Mouse (Mus musculus) embryo, embryonic 11 days (tissue): ENCODE measurements around the gene Cntfr.

Source experiments
- DNase-seq: peaks from one replicate; pipeline ENCODE4 v3.0.0-alpha.2; 2015

Gene Cntfr

DNA sequence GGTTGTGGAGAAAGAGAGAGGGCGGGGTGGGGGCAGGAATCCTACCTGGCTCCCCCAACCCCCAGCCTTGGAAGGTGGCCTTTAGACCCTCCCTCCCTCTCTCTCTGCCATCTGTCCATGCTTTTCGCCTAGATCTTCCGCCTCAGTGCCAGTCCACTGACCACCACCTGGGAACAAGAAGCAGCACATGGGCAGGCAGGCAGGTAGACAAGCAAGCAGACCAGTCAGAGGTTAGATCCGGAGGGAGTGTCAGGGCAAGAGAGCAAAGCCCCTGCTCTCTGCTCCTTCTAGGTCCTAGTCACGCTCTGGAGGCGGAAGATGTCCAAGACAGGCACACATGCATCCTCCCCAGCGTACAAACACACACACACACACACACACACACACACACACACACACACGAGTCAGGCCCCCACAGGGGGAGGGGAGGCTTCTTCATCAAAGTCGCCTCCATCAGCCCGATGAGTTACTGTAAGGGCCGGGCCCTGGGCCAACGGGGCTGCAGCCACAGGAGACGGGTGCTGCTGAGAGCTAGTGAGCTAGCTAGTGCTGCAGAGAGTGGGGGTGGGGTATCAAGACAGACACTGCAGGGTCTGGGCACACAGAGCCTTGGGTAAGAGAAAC is 19.8 kb downstream of the Cntfr start:
- peak; percentile 44 for DNase-seq

DNA sequence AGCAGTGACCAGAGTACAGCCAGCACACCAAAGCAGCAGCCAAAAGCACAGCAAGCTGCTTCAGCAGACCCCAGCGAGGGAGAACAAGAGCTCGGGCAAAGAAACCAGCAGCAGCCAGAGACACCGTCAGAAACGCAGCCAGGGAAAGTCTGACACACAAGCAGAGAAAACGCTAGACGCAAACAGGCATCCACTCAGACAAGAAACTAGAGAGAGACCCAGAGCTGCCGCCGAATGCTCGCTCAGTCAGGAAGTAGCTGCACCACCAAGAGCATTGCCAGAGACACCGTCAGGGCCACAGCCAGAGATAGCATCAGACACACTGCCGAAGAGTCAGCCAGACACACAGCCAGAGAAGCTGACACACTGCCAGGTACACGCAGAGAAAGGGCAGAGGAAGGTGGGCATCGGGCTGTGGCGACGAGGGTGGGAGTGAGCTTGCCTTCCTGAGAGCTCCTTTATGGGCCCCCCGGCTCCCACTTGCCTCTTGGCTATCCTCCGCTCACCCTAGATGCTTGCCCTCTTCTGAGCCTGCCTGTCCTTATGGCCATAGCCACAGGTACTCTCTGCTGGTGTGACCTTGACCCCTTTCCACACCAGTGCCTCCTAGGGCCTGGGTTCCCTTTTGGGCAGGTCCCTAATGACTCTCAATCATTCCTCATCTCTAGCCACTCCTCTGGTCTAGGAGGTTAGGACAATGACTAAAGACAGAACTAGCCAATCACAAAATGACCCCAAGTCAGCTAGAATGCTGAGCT is 20.5 kb downstream of the Cntfr start:
- no peak for DNase-seq

DNA sequence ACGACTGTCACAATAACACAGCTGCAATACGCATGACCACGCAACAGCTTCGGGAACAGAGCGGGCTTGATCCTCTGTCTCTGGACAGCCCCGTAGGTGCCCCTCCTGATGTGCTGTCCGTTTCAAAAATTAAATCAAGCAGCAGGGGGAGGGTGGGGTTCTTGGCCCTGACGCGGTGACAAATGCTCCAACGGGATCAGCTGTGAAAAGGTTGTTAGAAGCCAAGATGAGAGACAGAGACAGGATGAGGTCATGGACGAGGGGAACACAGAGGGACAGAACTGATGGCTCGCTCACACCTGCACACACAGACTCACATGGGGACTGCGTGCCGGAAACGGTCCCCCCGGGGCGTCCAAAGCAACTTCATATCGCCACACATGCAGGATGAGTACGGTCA is 23.7 kb downstream of the Cntfr start:
- DNase-seq = no peak

DNA sequence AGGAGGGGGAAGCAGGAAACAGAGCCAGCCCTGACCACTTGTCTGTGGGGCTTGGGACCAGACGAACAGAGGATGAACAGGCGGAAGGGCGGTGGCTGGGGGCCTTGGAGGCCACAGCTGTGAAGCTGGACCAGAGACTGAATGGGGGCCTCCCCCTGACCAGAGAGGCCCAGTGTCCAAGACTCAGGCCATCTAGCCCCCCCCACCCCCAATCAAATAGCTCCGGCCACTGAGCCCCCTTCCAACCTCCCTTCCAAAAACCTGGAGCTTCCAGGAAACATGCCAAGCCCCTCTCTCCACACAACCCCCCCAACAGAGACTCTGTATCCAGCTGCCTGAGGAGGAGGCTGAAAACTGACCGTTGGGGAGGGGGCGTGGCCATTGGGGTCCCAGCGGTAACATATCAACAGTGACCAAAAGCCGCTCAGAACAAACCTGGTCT is 24.3 kb downstream of the Cntfr start:
- no peak for DNase-seq

DNA sequence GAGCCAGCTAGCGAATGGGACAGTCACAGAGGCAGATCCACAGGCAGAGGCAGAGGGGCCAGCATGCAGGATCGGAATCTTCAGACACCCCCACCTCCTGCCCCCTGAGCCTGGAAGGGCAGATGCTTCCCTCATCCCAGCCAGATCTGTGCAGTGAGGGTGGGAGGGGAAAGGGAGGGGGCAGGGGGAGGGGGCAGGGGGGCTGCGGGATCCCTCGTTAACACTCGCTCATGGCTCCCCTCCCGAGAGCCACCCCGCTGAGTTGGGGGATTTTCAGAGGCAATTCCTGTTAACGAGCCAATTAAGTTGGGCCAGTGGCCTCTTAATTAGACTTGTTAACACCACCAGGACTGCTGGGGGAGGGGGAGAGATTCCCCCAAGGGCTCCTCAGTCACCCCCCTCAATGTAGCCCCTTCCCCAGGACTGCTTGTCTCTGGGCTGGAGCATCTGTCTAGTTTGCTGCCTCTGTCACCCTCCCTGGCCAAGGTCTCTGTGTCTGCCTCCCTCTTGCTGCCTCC is 24.9 kb downstream of the Cntfr start:
- DNase-seq = peak; percentile 62

DNA sequence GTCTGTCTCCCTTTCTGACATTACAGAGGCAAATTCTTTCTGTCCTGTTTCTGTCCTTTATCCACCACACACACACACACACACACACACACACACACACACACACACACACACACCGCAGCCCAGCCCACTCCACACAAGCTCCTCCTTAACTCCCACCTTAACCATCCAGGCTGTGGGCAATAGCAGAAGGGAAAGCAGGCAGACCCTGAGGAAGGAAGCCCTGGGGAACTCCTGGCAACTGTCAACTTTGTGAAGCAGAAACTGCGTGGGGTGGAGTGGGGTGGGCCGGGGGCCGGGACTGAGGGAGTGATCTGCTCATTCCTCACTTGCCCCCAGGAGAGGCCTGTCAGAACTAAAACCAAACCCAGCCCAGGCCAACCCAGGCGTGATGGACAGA is 25.4 kb downstream of the Cntfr start:
- DNase-seq = no peak

DNA sequence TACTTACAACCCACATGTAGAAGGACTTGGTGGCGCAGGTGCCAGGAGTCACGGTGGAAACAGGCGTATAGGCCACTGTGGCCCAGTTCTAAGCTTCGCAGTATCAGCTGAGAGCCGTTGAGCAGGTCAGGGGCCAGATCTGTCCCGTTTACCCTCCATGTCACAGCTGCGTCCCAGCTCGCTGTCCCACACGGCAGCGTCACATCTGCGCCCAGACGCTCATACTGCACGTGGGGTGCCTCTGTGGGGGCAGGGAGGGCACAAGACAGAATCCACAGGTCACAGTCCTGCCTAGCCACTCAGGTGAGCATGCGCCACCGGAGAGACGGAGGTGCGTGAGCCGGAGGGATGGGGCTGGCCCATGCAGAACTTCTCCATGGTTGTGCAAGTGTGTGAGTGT is 26.1 kb downstream of the Cntfr start:
- no peak for DNase-seq

DNA sequence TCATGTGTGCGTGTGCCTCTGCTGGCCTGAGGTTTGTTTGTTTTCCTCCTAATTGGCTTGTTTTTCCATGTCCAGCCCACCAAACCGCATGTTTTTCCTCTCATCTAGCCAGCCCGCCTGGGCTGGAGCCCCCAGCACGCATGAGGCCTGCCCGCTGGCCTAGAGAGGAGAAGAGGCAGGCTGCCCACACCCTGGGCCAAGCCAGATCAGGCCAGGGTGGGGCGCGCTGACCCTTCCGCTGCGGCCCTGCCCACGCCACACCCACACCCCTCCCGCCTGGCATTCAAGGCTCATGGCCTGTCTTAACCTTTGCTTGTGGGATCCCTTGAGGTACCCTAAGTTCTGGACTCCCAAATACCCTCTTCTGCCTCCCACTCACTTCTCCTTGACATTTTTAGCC is 30.2 kb downstream of the Cntfr start:
- no peak for DNase-seq

DNA sequence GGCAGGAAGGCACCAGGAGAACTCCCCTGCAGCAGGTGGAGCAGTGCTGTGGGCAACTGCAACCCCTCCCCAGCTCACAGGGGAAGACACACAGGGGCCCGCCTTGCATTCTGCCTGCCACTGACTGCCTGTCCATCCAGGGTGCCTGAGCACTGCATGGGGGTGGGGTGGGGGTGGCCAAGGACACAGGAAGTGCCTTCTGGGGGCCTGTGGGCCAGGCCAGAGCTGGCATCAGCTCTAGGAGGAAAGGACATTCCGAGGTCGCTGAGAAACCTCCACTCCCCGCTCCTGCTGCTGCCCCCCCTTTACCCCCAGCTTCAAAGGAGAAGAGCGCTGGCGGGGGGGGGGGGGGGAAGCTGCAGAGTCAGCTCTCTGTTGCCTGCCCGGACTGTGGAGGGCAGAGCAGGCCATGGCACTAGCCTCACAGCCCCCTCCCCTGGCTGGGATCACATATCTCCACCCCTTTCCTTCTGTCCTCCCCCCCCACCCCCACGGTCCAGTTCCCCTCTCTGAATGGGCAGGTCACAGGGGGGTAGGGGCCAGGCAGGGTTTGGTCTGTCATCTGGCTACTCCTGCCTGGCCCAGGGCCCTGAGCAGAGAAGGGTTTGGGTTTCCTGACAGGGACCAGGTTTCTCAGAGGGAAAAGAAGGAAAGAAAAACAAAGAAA is 31.7 kb downstream of the Cntfr start:
- DNase-seq = peak; percentile 65

DNA sequence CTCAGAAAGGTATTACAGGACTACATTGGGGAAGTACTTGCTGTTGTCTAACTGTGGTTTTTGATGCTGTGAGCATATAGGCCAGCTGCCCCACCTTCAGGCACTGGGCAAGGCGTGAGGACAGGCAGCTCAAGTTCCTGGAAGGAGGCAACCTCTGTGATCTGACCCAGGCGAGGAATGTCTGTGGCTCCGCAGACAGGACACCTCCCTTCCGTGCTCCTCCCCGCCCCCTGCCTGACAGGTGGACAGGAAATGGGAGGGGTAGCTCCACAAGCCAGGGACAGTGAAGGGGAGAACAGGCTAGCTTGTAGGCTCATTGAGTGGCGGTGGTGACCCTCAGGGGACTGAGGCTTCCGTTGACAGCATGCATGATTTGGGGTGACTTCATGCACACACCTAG is 32.4 kb downstream of the Cntfr start:
- no peak for DNase-seq

DNA sequence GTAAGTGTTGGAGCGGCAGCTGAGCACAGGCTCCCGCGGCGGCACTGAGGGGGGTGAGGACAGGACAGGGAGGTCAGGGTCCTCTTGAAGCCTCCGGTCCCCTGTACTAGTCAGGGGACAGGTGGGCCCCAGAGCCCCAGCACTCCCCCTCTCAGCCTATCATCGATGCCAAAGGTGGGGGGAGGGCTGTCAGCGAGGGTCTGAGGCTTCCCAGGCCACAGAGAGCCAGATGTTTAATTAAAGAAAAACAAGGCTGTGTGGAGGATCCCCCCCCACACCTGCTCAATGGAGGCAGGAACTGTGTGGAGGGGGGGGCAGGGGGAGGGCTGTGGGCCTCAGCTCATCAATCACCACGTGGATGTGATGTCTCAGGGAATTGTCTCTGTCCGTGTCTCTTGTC is 33.3 kb downstream of the Cntfr start:
- peak; percentile 52 for DNase-seq

DNA sequence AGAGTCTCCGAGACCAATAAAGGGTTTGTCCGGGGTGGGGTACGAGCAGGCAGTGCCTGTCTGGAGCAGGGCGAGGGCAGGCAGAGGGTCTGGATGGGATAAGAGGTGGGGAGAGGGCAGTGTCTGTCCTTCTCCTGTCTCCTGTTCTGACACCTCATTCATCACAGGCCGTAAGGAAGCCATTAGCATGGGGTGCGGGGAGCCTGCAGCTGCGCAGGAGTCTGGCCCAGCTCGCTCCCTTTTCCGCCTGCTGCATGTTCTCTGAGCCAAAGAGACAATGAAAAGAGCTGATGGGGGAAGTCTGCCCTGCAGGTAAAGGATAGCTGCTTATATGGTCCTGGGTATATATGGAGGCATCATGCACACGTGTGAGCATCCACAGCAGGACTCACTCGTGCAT is 34.2 kb downstream of the Cntfr start:
- peak; percentile 51 for DNase-seq

DNA sequence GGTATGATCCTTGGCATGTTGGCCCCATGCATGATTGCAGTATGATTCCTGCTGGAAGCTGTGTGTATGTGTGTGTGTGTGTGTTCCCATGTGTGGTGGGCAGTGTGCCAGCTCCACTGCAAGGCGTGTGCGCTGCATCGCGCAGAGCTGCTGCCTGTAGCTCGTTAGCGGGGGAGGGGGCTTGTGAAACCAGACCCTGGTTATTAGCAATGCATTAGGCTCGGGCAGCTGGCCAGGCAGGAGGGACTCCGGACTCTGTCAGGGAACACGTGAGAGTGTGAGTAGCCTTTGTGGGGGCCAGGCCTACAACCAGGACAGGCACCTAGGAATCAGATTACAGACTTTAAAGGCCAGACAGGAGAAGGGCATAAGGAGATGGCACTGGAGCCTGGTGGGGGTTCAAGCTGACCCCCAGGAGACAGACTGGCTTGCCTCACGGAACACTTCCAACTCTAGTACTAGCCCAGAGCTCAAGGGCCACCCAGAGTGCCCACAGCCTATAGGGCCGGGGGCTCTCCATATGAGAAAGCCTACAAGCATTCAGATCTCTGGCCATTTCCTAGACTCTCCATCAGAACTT is 35.9 kb downstream of the Cntfr start:
- peak; percentile 88 for DNase-seq

DNA sequence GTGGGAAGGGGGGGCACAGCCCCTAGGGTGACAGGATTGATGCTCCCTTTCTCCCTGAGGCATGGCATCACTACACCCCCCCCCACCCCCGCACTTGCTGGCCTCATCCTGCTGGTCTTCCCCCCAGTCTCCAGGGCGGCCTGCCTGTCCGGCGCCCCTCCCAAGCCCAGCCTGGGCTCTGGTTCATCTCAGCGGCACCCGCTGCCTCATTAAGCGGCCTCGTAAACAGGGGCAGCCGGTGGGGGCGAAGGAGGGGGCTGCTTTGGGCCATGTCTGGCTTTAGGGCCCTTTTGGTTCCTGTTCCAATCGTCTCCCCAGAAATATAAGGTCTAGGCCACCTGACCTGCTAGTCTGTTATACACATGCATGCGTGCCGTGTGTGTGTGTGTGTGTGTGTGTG is 37.3 kb downstream of the Cntfr start:
- DNase-seq = peak; percentile 59

DNA sequence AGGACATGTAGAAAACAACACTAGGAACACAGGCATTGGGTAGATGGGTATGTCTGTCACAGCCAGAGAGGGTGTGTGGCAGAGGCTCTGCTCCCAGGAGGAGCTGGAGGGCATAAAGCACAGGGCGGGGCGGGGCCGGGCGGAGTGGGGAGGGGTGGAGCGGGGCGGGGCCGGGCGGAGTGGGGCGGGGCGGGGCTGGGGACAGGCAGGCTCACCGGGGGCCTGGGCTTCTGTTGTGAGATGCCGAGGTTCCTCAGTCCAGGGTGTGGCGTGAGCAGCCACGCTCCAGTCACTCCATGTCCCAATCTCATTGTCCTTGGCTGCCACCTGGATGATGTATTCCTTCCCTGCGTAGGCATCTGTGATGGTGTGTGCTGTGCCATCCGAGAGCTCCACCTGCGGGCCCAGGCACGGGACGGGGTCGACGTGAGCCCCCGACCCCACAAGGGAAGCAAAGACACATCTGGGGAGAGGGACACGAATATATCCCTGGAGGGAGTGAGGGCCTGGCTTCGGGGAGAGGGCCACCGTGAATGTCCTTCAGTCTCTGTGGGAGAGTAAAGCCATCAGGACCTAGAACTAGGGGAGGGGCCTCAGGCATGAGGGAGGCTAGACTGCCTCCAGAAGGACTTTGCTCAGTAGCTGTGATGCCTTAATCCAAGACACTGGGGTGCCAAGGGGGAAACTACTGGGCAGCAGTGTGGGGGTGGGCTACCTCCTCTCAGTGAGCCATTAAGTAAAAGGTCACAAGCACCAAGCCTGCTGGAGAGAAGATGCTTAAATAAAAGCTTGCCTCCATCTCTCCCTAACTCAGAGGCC is 38.1 kb downstream of the Cntfr start:
- peak; percentile 51 for DNase-seq

DNA sequence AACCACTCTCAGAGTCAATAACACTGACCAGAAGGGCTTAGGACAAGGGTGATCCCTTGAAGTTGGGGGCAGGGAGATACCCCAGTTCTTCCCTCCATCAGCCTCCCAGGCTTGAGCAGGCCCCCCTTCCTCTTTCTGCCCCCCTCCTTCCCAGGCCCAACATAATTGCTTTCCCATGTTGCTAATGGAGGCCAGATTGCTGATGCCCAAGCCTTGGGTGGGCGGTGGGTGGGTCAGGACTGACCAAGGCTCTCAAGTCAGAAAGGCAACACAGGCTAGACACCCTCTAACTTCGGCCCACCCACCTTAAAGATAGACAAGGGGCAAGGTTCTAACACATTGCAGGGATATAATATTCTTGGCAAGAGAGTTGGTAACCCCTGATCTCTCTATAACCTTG is 41.4 kb downstream of the Cntfr start:
- no peak for DNase-seq

DNA sequence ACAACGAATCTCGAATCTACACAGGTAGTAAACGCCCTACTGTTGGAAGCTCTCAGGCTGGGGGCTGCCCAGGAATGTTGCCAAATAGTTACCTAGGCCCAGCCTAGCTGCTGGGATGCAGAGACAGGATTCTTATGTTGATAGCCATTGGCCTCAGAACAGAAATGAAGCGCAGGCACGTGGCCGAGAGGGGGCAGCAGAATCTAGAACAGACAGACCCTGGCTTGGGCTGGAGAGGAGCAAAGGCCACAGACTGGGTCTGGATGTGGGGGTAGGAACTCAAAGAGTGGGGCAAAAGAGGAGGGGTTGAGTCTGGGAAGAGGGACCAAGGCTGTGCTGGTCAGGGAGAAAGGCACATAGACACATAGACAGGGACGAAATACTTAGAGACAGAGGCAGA is 42.7 kb downstream of the Cntfr start:
- peak; percentile 82 for DNase-seq

DNA sequence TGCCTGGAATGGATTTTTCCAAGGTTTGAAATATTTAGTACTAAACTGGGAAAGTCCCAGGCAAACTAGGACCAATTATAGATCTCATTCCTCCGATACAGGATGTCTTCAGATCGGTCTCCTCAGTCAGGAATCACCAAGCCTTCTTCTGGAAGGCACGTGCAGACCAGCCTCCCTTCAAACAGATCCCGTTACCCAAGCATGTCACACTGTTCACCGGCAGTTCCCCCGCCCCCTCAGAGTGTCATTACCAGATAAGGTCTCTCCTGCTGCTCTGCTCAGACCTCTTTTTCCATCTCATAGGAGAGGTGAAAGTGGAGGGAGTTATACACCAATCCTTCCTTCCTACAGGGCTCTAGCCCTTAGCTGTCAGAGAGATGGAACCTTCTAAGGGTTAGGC is 43.2 kb downstream of the Cntfr start:
- DNase-seq = no peak

DNA sequence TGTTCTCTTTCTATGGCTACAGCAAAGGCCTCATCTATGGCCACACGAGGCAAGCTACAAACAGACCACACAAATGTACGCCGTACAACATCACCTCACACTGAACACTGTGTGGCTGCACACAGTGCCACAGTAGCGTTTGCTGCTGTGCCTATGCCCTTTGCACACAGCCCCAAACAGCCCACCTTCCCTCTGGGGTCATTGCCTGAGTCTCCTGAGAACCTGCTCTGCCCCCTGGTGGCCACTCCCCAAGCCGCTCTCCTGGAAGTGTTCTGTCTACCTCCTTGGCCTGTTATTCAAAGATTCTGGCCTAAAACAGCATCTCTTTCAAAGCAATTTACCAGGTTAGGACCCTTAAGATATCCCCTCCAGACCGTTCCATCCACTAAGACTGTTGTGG is 43.6 kb downstream of the Cntfr start:
- peak; percentile 89 for DNase-seq

DNA sequence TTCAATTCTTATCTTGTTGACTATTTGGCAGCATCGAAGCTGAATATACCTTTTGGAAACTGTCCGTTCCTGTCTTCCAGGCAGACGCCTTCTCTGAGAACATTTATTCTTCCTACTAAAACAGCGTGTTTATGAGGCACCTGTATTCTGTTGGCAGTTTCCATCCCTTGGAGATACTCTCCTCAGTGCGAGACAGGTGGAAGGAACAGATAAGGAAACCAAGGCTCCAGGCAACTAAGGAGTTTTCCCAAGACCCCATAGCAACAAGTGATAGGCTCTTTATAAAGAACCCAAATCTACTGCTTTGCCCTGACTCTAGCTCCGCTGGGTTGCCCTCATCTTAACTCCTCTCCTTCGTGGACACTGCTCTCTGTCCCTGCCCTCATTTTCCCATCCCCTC is 48.3 kb downstream of the Cntfr start:
- no peak for DNase-seq

DNA sequence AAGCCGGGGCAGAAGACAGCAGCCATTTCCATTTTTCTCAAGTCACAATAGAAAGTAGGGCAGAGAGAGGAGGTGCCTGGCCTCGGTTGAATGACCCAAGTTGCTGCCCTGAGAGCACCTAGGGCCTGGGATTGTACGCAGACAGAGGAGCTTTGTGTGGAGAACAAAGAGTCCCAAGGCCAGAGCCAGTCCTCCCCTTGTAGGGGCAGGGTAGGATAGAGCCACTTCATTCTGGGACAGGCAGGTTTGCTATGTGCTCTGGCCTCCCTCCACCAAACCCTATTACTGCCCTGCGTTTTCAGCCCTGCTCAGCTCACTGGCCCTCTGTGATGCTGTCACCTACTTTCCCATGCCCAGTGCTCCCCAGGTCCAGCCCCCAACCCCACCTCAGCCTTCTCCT is 48.7 kb downstream of the Cntfr start:
- no peak for DNase-seq

DNA sequence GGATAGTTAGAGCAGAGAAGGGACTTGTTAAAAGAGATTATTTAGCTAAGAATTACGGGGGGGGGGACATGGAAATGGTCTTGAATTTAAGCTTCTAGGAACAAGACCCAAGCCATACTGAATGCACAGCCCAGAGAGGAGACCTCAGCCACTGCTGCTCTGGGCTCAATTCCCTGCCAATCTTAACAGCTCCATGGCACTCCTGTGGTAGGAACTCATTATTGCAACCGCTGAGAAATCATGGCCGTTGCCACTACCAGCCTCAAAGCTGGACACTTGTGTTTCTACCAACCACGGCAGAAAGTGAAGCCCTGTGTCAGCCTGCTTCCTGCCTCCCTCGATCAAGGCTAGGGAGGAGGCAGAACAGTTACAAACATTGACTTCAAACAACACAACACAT is 51.4 kb downstream of the Cntfr start:
- DNase-seq = no peak
